Mouse (Mus musculus): ENCODE measurements around the gene Stac3.

- TF ChIP-seq CTCF (IDR thresholded peaks at IDR 0.05) (peak; percentile 98), EP300 (IDR thresholded peaks at IDR 0.05; ENCODE audit: insufficient read depth, low read depth, low read length) (no peak), POLR2A (IDR thresholded peaks at IDR 0.05; ENCODE audit: insufficient read depth, low read depth, low read length) (no peak)
These were observed 36.5 kb downstream of the Stac3 start for GRCm38 (mm10) chr10:127537854-127538583.
